In the genomic region with DNA sequence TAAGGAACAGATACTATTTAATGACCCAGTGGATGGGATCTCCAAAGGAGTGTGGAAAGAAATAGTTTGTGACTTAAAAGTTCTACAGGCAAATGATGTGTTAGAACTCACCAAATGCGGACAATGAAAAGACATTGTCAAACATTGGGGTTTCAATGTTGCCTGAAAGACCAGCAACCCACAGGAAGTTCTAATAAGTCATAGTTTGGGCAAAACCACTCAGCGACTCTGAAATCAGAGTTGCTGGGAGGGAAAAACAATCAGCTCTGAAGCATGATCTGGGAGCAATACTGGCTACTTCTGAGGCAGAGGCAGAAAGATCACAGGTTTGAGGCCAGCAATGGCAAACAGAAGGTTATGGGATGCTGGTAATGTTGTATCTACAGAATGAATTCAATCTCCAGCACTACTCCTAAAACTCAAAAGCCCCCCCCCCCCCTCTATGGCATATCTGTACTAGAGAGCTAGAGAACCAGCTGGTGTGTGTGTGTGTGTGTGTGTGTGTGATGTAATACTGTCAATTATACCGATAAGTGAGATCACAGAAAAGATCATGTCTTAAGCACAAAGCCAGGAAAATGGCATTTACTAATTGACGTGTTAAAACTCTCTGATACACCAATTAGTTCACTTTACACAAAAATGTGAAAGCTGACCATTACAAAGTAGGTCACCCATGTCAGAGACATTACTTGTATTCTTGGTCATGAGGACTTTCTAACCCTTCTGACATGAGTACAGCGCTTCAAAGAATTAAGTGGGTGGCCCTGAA, we compare ENCODE assay signal across 8 mouse cellular contexts. TPM values are rescaled to one million over a fixed set of nuclear protein-coding genes. Genes with fewer than 3 reads are reported as not detected.
DNase-seq lines count a peak whose midpoint lies in the region; ATAC-seq and TF ChIP-seq lines count a peak whose summit lies in the region.

No protein-coding gene starts in this region.

- no peaks in the 10 kb centered on the region for H3K79me2 ChIP-seq in heart, adult 2 months (replicated peaks; ENCODE audit: control insufficient read depth, insufficient read depth, low read length)

- intact Hi-C loops in heart, adult 2 months (cut with DNase I): loop anchor here (2.0 to 10.0 kb wide), 6 partner anchors 15 to 1985 kb away; partner anchors contain the start of genes Hist1h1c, Hist1h2ac, Hist1h2ag and Hist1h2bc

- H3K27me3 ChIP-seq in heart, adult 2 months (ENCODE audit: control insufficient read depth, insufficient read depth, low read length): no peaks in the 10 kb centered on the region
- H3K27me3 ChIP-seq in forebrain, embryonic 11.5 days (ENCODE audit: control insufficient read depth, insufficient read depth, low read length): no peaks in the 10 kb centered on the region
- H3K27me3 ChIP-seq in liver, embryonic 11.5 days (replicated peaks; ENCODE audit: control insufficient read depth, insufficient read depth, low read length): no peaks in the 10 kb centered on the region
- H3K27me3 ChIP-seq in stomach, embryonic 14.5 days (ENCODE audit: control insufficient read depth, insufficient read depth, low read length): no peaks in the 10 kb centered on the region

- peak overlapping the region; percentile 69; the same call in 1 of the 2 replicates for H3K9ac ChIP-seq in heart, adult 2 months (ENCODE audit: low read depth, low read length)
- peak overlapping the region; percentile 66 for H3K9ac ChIP-seq in ES-E14 (ENCODE audit: insufficient read depth, low read depth, low read length, poor library complexity, severe bottlenecking)
- H3K9ac ChIP-seq in forebrain, embryonic 11.5 days (ENCODE audit: low read length): peak overlapping the region; percentile 68
- H3K9ac ChIP-seq in liver, embryonic 11.5 days (ENCODE audit: low read depth, low read length): peak overlapping the region; percentile 81
- H3K9ac ChIP-seq in stomach, embryonic 14.5 days (replicated peaks; ENCODE audit: low read depth, low read length): peak overlapping the region; percentile 52

- TF ChIP-seq CTCF in heart, adult 2 months (IDR thresholded peaks at IDR 0.05): no peak

- no peaks in the 10 kb centered on the region; the same call in none of the 2 replicates for H3K4me1 ChIP-seq in heart, adult 2 months (ENCODE audit: control insufficient read depth, insufficient read depth, low read length)
- 0 out of 4 replicates have a peak, but pooled peaks cover 0 to 2% of the 10 kb centered on the region in 2 experiments for H3K4me1 ChIP-seq in ES-E14 (ENCODE audit: control insufficient read depth in 2 of 2, insufficient read depth in 2 of 2, low read length in 2 of 2, poor library complexity in 1 of 2)
- peaks cover 3% of the 10 kb centered on the region; the same call in 1 of the 2 replicates for H3K4me1 ChIP-seq in forebrain, embryonic 11.5 days (replicated peaks; ENCODE audit: control insufficient read depth, insufficient read depth, low read length)
- H3K4me1 ChIP-seq in liver, embryonic 11.5 days (replicated peaks; ENCODE audit: control insufficient read depth, insufficient read depth, low read length): peaks cover 11% of the 10 kb centered on the region
- peaks cover 11% of the 10 kb centered on the region; the same call in 1 of the 2 replicates for H3K4me1 ChIP-seq in stomach, embryonic 14.5 days (ENCODE audit: control insufficient read depth, insufficient read depth, low read length)

- peaks cover 2% of the 10 kb centered on the region; the same call in 1 of the 2 replicates for H3K36me3 ChIP-seq in heart, adult 2 months (ENCODE audit: control insufficient read depth, insufficient read depth, low read length)
- no peaks in the 10 kb centered on the region for H3K36me3 ChIP-seq in ES-E14 (ENCODE audit: control insufficient read depth, insufficient read depth, low read length, poor library complexity, severe bottlenecking)
- H3K36me3 ChIP-seq in forebrain, embryonic 11.5 days (ENCODE audit: control insufficient read depth, insufficient read depth, low read length): no peaks in the 10 kb centered on the region; the same call in 1 of the 2 replicates
- no peaks in the 10 kb centered on the region for H3K36me3 ChIP-seq in liver, embryonic 11.5 days (ENCODE audit: control insufficient read depth, insufficient read depth, low read length)
- H3K36me3 ChIP-seq in stomach, embryonic 14.5 days (ENCODE audit: control insufficient read depth, insufficient read depth, low read length): no peaks in the 10 kb centered on the region

- WGBS in heart, adult 2 months: 27% methylated on average over 5 of the region's 5 CpGs
- 6% methylated on average over 5 of the region's 5 CpGs for WGBS in forebrain, embryonic 11.5 days
- WGBS in liver, embryonic 11.5 days: 5% methylated on average over 5 of the region's 5 CpGs
- 4% methylated on average over 5 of the region's 5 CpGs for WGBS in stomach, embryonic 14.5 days

- no peak for TF ChIP-seq EP300 in heart, adult 2 months (IDR thresholded peaks at IDR 0.05; ENCODE audit: insufficient read depth, low read depth, low read length)

- H3K4me2 ChIP-seq in forebrain, embryonic 11.5 days (ENCODE audit: low read depth, low read length, severe bottlenecking): peak overlapping the region; percentile 88
- H3K4me2 ChIP-seq in liver, embryonic 11.5 days: peak overlapping the region; percentile 83
- H3K4me2 ChIP-seq in stomach, embryonic 14.5 days (replicated peaks; ENCODE audit: low read depth, low read length): peak overlapping the region; percentile 57

- no peak for TF ChIP-seq POLR2A in heart, adult 2 months (IDR thresholded peaks at IDR 0.05; ENCODE audit: insufficient read depth, low read depth, low read length)

- no peak for DNase-seq in heart, adult 2 months
- DNase-seq in heart, postnatal 4 days: no peak
- no peak for DNase-seq in ES-E14 (ENCODE audit: low read depth, low spot score)
- DNase-seq in forebrain, embryonic 11.5 days (ENCODE audit: low spot score): peak; percentile 69
- peak; percentile 57 for DNase-seq in liver, embryonic 11.5 days (ENCODE audit: low spot score)
- no peak for DNase-seq in urinary bladder, adult 2 months (ENCODE audit: low spot score)
- DNase-seq in lung, postnatal 25 days (ENCODE audit: low spot score): no peak

- in situ Hi-C loops in ES-E14 (cut with MboI; ENCODE audit: low sequenced_read_pairs in 2 of 2, unreplicated experiment in 2 of 2): loop anchor here (25.0 kb wide), 2 partner anchors 288 to 1813 kb away; partner anchors contain the start of genes Hist1h1d (in 2 of the 2), Hist1h2ad (in 2 of the 2), Hist1h2ae (in 2 of the 2) and Hist1h2bf (in 2 of the 2)

- no peaks in the 10 kb centered on the region for H3K9me3 ChIP-seq in ES-E14 (ENCODE audit: control insufficient read depth, insufficient read depth, low read depth, low read length)
- no peaks in the 10 kb centered on the region for H3K9me3 ChIP-seq in forebrain, embryonic 11.5 days (ENCODE audit: control insufficient read depth, low read length)
- no peaks in the 10 kb centered on the region for H3K9me3 ChIP-seq in liver, embryonic 11.5 days (ENCODE audit: control insufficient read depth, low read length)
- no peaks in the 10 kb centered on the region for H3K9me3 ChIP-seq in stomach, embryonic 14.5 days (ENCODE audit: control insufficient read depth, low read depth, low read length)

- H3K27ac ChIP-seq in heart, adult 2 months: no peak overlapping the region; the same call in 1 of the 2 replicates
- peak overlapping the region; percentile 70; the same call in 1 of the 2 replicates for H3K27ac ChIP-seq in ES-E14 (ENCODE audit: insufficient read depth, low read depth, low read length, poor library complexity, severe bottlenecking)
- peak overlapping the region; percentile 97 for H3K27ac ChIP-seq in forebrain, embryonic 11.5 days (ENCODE audit: low read depth, low read length)
- peak overlapping the region; percentile 97 for H3K27ac ChIP-seq in liver, embryonic 11.5 days (ENCODE audit: low read depth, low read length)
- peak overlapping the region; percentile 79 for H3K27ac ChIP-seq in stomach, embryonic 14.5 days (ENCODE audit: low read length)

- peak; percentile 13; the same call in 1 of the 2 replicates for ATAC-seq in forebrain, embryonic 11.5 days (replicated peaks; ENCODE audit: low FRiP score)
- 0 out of 2 replicates have a peak, but pooled peaks have one; percentile 9 for ATAC-seq in liver, embryonic 11.5 days (replicated peaks; ENCODE audit: low FRiP score)
- ATAC-seq in stomach, embryonic 14.5 days (ENCODE audit: insufficient number of reproducible peaks, insufficient read depth, low FRiP score, low read depth): no peak

- H3K4me3 ChIP-seq in heart, adult 2 months: peak overlapping the region; percentile 52
- peak overlapping the region; percentile 67 to 69 for H3K4me3 ChIP-seq in ES-E14 (ENCODE audit: insufficient read depth in 1 of 2, low read depth in 1 of 2, low read length in 2 of 2, poor library complexity in 1 of 2, severe bottlenecking in 1 of 2)
- H3K4me3 ChIP-seq in forebrain, embryonic 11.5 days (ENCODE audit: low read depth, low read length): peak overlapping the region; percentile 55
- peak overlapping the region; percentile 58 for H3K4me3 ChIP-seq in liver, embryonic 11.5 days (ENCODE audit: low read depth, low read length)
- H3K4me3 ChIP-seq in stomach, embryonic 14.5 days (ENCODE audit: low read depth, low read length): peak overlapping the region; percentile 40

RNA-seq across cellular contexts. Expression of gene Hist1h4k, which starts 0.7 kb away (rescaled TPM):
- total RNA-seq in heart, adult 2 months (2021): 10 to 100 TPM; 24.6 to 31.5 TPM
- 4.9 TPM in 1 of 2 replicates, not detected in the other for polyA plus RNA-seq in heart, adult 2 months (2012; rRNA removed)
- 1,000 to 10,000 TPM in 1 of 2 experiments, 100 to 1,000 TPM in 1; 995 to 1,039 TPM for total RNA-seq in heart, postnatal 4 days (2021)
- 2,674 and 2,766 TPM in 2 replicates for total RNA-seq in ES-E14 (2012; rRNA removed)
- polyA plus RNA-seq in forebrain, embryonic 11.5 days (2014; fragmentation: Nextera tagmentation; extraction: Ambion mirVana): 4.4 TPM in 2 replicates
- polyA plus RNA-seq in liver, embryonic 11.5 days (2014; fragmentation: Nextera tagmentation; extraction: Ambion mirVana): 2.4 and 5.1 TPM in 2 replicates
- polyA plus RNA-seq in stomach, embryonic 14.5 days (2014; fragmentation: Nextera tagmentation; extraction: Ambion mirVana): 10.9 and 13.1 TPM in 2 replicates
- 1.4 and 1.5 TPM in 2 replicates for polyA plus RNA-seq in urinary bladder, adult 2 months (2012; rRNA removed)

RNA-seq across cellular contexts. Expression of gene Hist1h2ak, which starts 4.1 kb away (rescaled TPM):
- total RNA-seq in heart, adult 2 months (2021): 1 to 10 TPM; 1.3 to 4.2 TPM
- 0.62 TPM in 1 of 2 replicates, not detected in the other for polyA plus RNA-seq in heart, adult 2 months (2012; rRNA removed)
- 100 to 1,000 TPM; 186 to 191 TPM for total RNA-seq in heart, postnatal 4 days (2021)
- 1,029 and 1,218 TPM in 2 replicates for total RNA-seq in ES-E14 (2012; rRNA removed)
- polyA plus RNA-seq in forebrain, embryonic 11.5 days (2014; fragmentation: Nextera tagmentation; extraction: Ambion mirVana): 11.0 and 12.5 TPM in 2 replicates
- polyA plus RNA-seq in liver, embryonic 11.5 days (2014; fragmentation: Nextera tagmentation; extraction: Ambion mirVana): 7.6 and 7.7 TPM in 2 replicates
- 10.1 and 13.3 TPM in 2 replicates for polyA plus RNA-seq in stomach, embryonic 14.5 days (2014; fragmentation: Nextera tagmentation; extraction: Ambion mirVana)
- polyA plus RNA-seq in urinary bladder, adult 2 months (2012; rRNA removed): 0.28 TPM in 1 of 2 replicates, not detected in the other

RNA-seq across cellular contexts. Expression of gene Hist1h2bn, which starts 4.3 kb away (rescaled TPM):
- 1 to 10 TPM; 2.6 to 6.9 TPM for total RNA-seq in heart, adult 2 months (2021)
- polyA plus RNA-seq in heart, adult 2 months (2012; rRNA removed): 1.6 and 1.9 TPM in 2 replicates
- 100 to 1,000 TPM; 295 to 300 TPM for total RNA-seq in heart, postnatal 4 days (2021)
- total RNA-seq in ES-E14 (2012; rRNA removed): 306 and 496 TPM in 2 replicates
- polyA plus RNA-seq in forebrain, embryonic 11.5 days (2014; fragmentation: Nextera tagmentation; extraction: Ambion mirVana): 1.9 and 2.5 TPM in 2 replicates
- polyA plus RNA-seq in liver, embryonic 11.5 days (2014; fragmentation: Nextera tagmentation; extraction: Ambion mirVana): 1.9 and 2.0 TPM in 2 replicates
- 3.1 and 5.0 TPM in 2 replicates for polyA plus RNA-seq in stomach, embryonic 14.5 days (2014; fragmentation: Nextera tagmentation; extraction: Ambion mirVana)
- 0.96 and 1.9 TPM in 2 replicates for polyA plus RNA-seq in urinary bladder, adult 2 months (2012; rRNA removed)

RNA-seq across cellular contexts. Expression of gene Hist1h4j, which starts 14.7 kb away (rescaled TPM):
- 1 to 10 TPM; 1.8 to 3.2 TPM for total RNA-seq in heart, adult 2 months (2021)
- 0.73 TPM in 1 of 2 replicates, not detected in the other for polyA plus RNA-seq in heart, adult 2 months (2012; rRNA removed)
- total RNA-seq in heart, postnatal 4 days (2021): 10 to 100 TPM; 84.6 to 87.5 TPM
- total RNA-seq in ES-E14 (2012; rRNA removed): 158 and 260 TPM in 2 replicates
- 1.2 and 1.6 TPM in 2 replicates for polyA plus RNA-seq in forebrain, embryonic 11.5 days (2014; fragmentation: Nextera tagmentation; extraction: Ambion mirVana)
- 0.80 and 1.1 TPM in 2 replicates for polyA plus RNA-seq in liver, embryonic 11.5 days (2014; fragmentation: Nextera tagmentation; extraction: Ambion mirVana)
- 4.1 and 4.5 TPM in 2 replicates for polyA plus RNA-seq in stomach, embryonic 14.5 days (2014; fragmentation: Nextera tagmentation; extraction: Ambion mirVana)
- polyA plus RNA-seq in urinary bladder, adult 2 months (2012; rRNA removed): 1.2 and 1.7 TPM in 2 replicates

RNA-seq across cellular contexts. Expression of gene Hist1h2bm, which starts 27.7 kb away (rescaled TPM):
- 1 to 10 TPM in 1 of 2 experiments, under 1 TPM in 1; 0.78 to 2.8 TPM for total RNA-seq in heart, adult 2 months (2021)
- polyA plus RNA-seq in heart, adult 2 months (2012; rRNA removed): 0.27 TPM in 1 of 2 replicates, not detected in the other
- 100 to 1,000 TPM; 135 to 139 TPM for total RNA-seq in heart, postnatal 4 days (2021)
- total RNA-seq in ES-E14 (2012; rRNA removed): 468 and 757 TPM in 2 replicates
- 5.0 and 5.7 TPM in 2 replicates for polyA plus RNA-seq in forebrain, embryonic 11.5 days (2014; fragmentation: Nextera tagmentation; extraction: Ambion mirVana)
- polyA plus RNA-seq in liver, embryonic 11.5 days (2014; fragmentation: Nextera tagmentation; extraction: Ambion mirVana): 4.2 and 5.1 TPM in 2 replicates
- 3.1 TPM in 2 replicates for polyA plus RNA-seq in stomach, embryonic 14.5 days (2014; fragmentation: Nextera tagmentation; extraction: Ambion mirVana)
- 0.25 TPM in 1 of 2 replicates, not detected in the other for polyA plus RNA-seq in urinary bladder, adult 2 months (2012; rRNA removed)

Comparison
In these comparisons a context has a peak if more than half of its experiments do, and no peak if none do; other contexts are left out.
1. DNase-seq: peak in forebrain, embryonic 11.5 days (single experiment) and liver, embryonic 11.5 days (single experiment); none in heart, adult 2 months (0 of 2), heart, postnatal 4 days (single experiment), ES-E14 (single experiment), urinary bladder, adult 2 months (single experiment) and lung, postnatal 25 days (single experiment).
2. Peak in every context shown above with its lines, with median percentiles within 50 percentile points of each other: H3K4me3 ChIP-seq, H3K9ac ChIP-seq and H3K4me2 ChIP-seq.